Mouse (Mus musculus) C2C12 (cell line): Measurements from ENCODE around the gene Gm7073. TPM values are rescaled to one million over a fixed set of nuclear protein-coding genes. Genes with fewer than 3 reads are reported as not detected.
A peak's percentile ranks its signal among the peaks of the same experiment; 100 is the strongest.

Experiments
- H3K27me3 ChIP-seq: one replicate; pipeline ENCODE4 v1.6.1; 2011; ENCODE audit not compliant: control insufficient read depth, insufficient read depth, insufficient read length
- H3K36me3 ChIP-seq: one replicate; pipeline ENCODE4 v1.6.1; 2011; ENCODE audit not compliant: control insufficient read depth, insufficient read depth
- H3K4me3 ChIP-seq: one replicate; pipeline ENCODE4 v1.5.1; 2011; ENCODE audit warnings: mild to moderate bottlenecking, control low read depth; ENCODE audit not compliant: poor library complexity, insufficient read depth, severe bottlenecking
- H3K79me2 ChIP-seq: one replicate; pipeline ENCODE4 v1.6.1; 2011; ENCODE audit not compliant: control insufficient read depth, insufficient read depth
- H3K79me3 ChIP-seq: one replicate; pipeline ENCODE4 v1.6.1; 2011; ENCODE audit warnings: low read depth, control low read depth
- H3ac ChIP-seq: one replicate; pipeline ENCODE3; 2011; ENCODE audit warnings: low read depth; ENCODE audit not compliant: control insufficient read depth, insufficient read length
- CEBPB ChIP-seq: IDR thresholded peaks from one replicate; pipeline ENCODE4 v1.6.1; 2011; ENCODE audit warnings: low read depth, mild to moderate bottlenecking, control low read depth, moderate library complexity
- CTCF ChIP-seq: IDR thresholded peaks from one replicate; pipeline ENCODE4 v1.5.1; 2011; ENCODE audit not compliant: control insufficient read depth, insufficient read depth, insufficient read length
- FOSL1 ChIP-seq: IDR thresholded peaks from one replicate; pipeline ENCODE4 v1.8.0; 2011; ENCODE audit warnings: mild to moderate bottlenecking, low read length; ENCODE audit not compliant: poor library complexity, insufficient read depth, severe bottlenecking
- MAX ChIP-seq: IDR thresholded peaks from one replicate; pipeline ENCODE4 v1.6.1; 2011; ENCODE audit warnings: mild to moderate bottlenecking, control low read depth
- MYOD1 ChIP-seq: IDR thresholded peaks from one replicate; pipeline ENCODE4 v1.6.1; 2011; ENCODE audit warnings: low read depth; ENCODE audit not compliant: control insufficient read depth, insufficient read length
- MYOG ChIP-seq: IDR thresholded peaks from one replicate; pipeline ENCODE4 v1.6.1; 2011; ENCODE audit not compliant: control insufficient read depth, insufficient read length; ENCODE audit errors: extremely low read depth
- USF1 ChIP-seq: IDR thresholded peaks from one replicate; pipeline ENCODE4 v1.6.1; 2011; ENCODE audit warnings: low read depth, mild to moderate bottlenecking, control low read depth, moderate library complexity
- microRNA-seq: library from miRNA; unstranded; fragments of <30 nt; microRNA quantifications from one replicate; pipeline ENCODE4, GENCODE M21; 2019; ENCODE audit warnings: borderline microRNAs expressed
- polyA plus RNA-seq: library from polyadenylated mRNA; unstranded; fragments of >200 nt; fragmentation: generic; extraction: Trizol; gene quantifications from one replicate; pipeline ENCODE4 v1.2.1, GENCODE M21; 2012; ENCODE audit warnings: missing spikeins

Gm7073 gene
- polyA plus RNA-seq, 1 experiment = not detected

DNA sequence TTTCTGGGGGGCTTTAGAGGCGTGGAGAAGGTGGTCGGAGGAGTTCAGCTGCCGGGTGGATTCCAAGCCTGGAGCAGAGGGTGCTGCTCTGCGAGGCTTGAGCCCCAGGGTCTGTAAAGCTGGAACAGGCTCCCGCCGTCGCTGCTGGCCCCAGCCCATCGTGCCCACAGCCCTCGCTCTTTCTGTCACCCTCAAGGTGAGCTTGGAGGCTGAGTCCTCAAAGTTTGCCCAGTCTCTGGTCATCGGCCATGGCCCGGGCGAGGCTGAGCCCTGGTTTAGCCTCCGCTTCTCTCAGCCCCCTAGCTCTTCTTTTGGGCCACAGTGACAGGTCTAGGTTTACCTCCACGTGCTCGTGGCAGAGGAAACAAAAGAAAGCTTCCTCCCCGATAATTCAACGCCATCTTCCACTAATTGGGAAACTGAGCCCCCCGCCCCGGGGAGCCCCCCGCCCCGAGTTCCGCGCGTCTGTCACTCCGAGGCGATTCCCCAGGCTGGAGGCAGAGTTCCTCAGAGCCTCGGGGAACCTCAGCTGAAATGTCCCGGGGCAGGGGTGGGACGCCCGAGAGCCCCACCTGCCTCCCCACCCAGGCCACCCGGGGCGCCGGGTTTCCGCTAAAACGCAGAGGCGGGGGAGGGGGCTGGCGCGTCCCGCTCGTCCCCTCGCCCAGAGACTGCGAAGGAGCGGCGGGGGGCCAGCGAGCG, 135.8 kb downstream of the Gm7073 start:
- TF ChIP-seq FOSL1 (no peak), MYOG (no peak), CTCF (no peak), CEBPB (no peak), USF1 (no peak)
- peak overlapping the region; percentile 98 for H3ac ChIP-seq

DNA sequence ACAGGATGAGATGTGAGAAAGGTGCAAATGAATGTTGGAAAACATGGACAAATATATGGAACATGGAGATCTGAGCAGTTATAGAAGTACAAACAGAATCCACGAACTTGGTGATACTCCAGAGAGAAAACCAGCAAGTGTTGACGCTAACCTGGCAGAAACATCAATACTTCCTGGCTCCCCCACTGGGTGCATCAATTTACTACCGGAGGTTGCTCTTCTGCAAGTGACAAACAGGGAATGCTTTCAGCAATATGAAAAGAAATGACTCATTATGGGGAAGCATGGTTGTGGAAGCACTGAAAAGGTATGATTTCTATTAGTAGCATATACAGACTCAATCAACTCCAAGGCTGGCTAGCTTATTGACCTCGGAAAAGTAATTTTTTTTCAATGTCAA, 144.8 kb downstream of the Gm7073 start:
- no peak overlapping the region for H3K4me3 ChIP-seq

More for the DNA sequence above, 135.8 kb downstream of the Gm7073 start:
- H3K79me3 ChIP-seq = peaks cover 10% of the 10 kb centered on the region
- no peaks in the 10 kb centered on the region for H3K36me3 ChIP-seq
- peak overlapping the region; percentile 34 for H3K4me3 ChIP-seq
- H3K79me2 ChIP-seq = peaks cover 8% of the 10 kb centered on the region
- H3K27me3 ChIP-seq = no peaks in the 10 kb centered on the region

DNA sequence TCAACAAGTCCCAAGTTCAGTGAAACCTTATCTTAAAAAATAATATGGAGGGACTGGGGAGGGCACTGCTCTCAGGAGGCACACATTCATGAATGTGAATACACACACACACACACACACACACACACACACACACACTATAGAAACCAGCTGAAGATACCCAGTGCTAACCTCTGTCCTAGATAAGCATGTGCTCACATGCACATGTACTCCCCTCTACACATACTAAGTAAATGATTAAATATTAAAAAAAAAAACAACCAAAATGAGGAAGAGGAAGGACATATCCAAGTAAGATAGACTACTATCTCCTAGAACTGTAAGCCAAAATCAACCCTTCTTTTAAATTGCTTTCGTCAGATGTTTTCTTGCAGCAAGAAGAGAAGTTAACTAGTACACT, 152.2 kb downstream of the Gm7073 start:
- peaks cover 17% of the 10 kb centered on the region for H3K79me2 ChIP-seq
- no peaks in the 10 kb centered on the region for H3K27me3 ChIP-seq
- TF ChIP-seq CEBPB (no peak), MAX (no peak), USF1 (no peak), MYOG (no peak), CTCF (no peak), MYOD1 (no peak), FOSL1 (no peak)
- no peaks in the 10 kb centered on the region for H3K36me3 ChIP-seq
- no peak overlapping the region for H3K4me3 ChIP-seq
- no peak overlapping the region for H3ac ChIP-seq
- H3K79me3 ChIP-seq = peaks cover 2% of the 10 kb centered on the region

More for the DNA sequence above, 144.8 kb downstream of the Gm7073 start:
- Histone ChIP-seq H3K36me3 (no peaks in the 10 kb centered on the region), H3K27me3 (no peaks in the 10 kb centered on the region), H3K79me3 (peaks cover 5% of the 10 kb centered on the region), H3K79me2 (peaks cover 15% of the 10 kb centered on the region), H3ac (no peak overlapping the region)
- TF ChIP-seq MYOG = no peak
- no peak for TF ChIP-seq MAX
- TF ChIP-seq CEBPB = no peak
- TF ChIP-seq MYOD1 = no peak
- TF ChIP-seq CTCF = no peak
- TF ChIP-seq USF1 = no peak
- no peak for TF ChIP-seq FOSL1

Small RNAs within 50 kb of the gene (microRNA-seq; reads per million reads assigned to microRNA genes)
- 28.5 reads per million, percentile 65 among the genes with 10 or more reads in this experiment for gene Mir505

Other genes with a start within 250 kb of the Gm7073 start
- gene Atp11c, start 53.4 kb upstream of the Gm7073 start, polyA plus RNA-seq = 2.0 TPM